Mouse (Mus musculus) spleen, embryonic (tissue): ENCODE data around the gene Arhgef7.

Source experiments
- CTCF ChIA-PET: fragments of 350-600 bp; sonication (Branson Sonifier 250); formaldehyde crosslinking; loops from one replicate; lab custom pipeline; 2022; lab: Charles Lee

Arhgef7 gene

GRCm38 (mm10) chr8:11831939-11832338 is 104.4 kb downstream of the Arhgef7 start:
- CTCF ChIA-PET = no interaction called here

GRCm38 (mm10) chr8:11833157-11833556 is 105.6 kb downstream of the Arhgef7 start:
- CTCF ChIA-PET = no interaction called here

GRCm38 (mm10) chr8:11834200-11834599 is 106.7 kb downstream of the Arhgef7 start:
- CTCF ChIA-PET = no interaction called here

GRCm38 (mm10) chr8:11834691-11835090 is 107.2 kb downstream of the Arhgef7 start:
- CTCF ChIA-PET = no interaction called here

GRCm38 (mm10) chr8:11840174-11840573 is 112.7 kb downstream of the Arhgef7 start, which contains the start of gene Tex29:
TSS of gene Tex29 (plus strand) at chr8:11840474.
- CTCF ChIA-PET = no interaction called here

GRCm38 (mm10) chr8:11841571-11841970 is 114.0 kb downstream of the Arhgef7 start:
- CTCF ChIA-PET = no interaction called here

GRCm38 (mm10) chr8:11842757-11843156 is 115.2 kb downstream of the Arhgef7 start:
- CTCF ChIA-PET = no interaction called here

- CTCF ChIA-PET = no interaction called here
Measured at GRCm38 (mm10) chr8:11843677-11844315, 116.3 kb downstream of the Arhgef7 start.

GRCm38 (mm10) chr8:11844316-11844685 is 116.8 kb downstream of the Arhgef7 start:
- CTCF ChIA-PET = no interaction called here

GRCm38 (mm10) chr8:11846807-11847206 is 119.3 kb downstream of the Arhgef7 start:
- CTCF ChIA-PET = no interaction called here

- CTCF ChIA-PET = no interaction called here
Measured at GRCm38 (mm10) chr8:11867832-11868231, 140.3 kb downstream of the Arhgef7 start.

- CTCF ChIA-PET = interaction anchor here (0.6 kb wide), 1 partner anchor 409 kb away, joined by 3 read pairs; no protein-coding TSS in a partner anchor
Measured at GRCm38 (mm10) chr8:11874227-11874626, 146.7 kb downstream of the Arhgef7 start.

- CTCF ChIA-PET = no interaction called here
Measured at GRCm38 (mm10) chr8:11884646-11885045, 157.1 kb downstream of the Arhgef7 start.
